Mouse (Mus musculus): ENCODE results near the gene Serpinb1c.

DNA sequence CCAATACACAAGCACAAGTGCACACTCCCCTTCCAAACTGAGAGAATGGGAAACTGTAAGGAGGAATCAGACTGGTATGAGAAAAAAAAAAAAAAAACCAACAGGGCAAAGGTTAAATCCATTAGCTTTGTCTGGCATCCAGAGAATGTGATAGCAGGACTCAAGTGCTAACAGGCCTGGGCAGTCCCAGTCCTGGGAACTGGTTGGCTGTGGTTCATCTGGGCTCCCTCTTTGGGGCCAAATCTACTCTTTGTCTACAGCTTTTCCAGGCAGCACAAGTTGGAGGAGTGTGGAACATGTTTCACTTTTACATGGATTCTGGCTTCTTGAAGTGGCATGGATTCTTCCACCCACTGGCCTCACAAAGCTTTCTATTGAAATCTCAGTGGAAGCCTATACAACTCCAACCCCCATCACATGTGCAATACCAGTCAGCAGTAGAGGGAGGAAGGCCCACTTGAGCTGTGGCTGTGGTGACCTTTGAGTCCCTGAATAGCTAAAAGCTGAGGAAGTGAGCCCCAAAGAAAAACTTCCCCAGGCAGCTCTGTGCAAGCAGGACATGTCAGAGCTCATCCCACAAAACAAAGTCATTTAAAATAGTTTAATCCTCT is 14.9 kb upstream of the Serpinb1c start:
- TF ChIP-seq CTCF (IDR thresholded peaks at IDR 0.05; ENCODE audit: extremely low read depth, insufficient read length, insufficient replicate concordance, low read depth, low read length) (no peak), POLR2A (IDR thresholded peaks at IDR 0.05; ENCODE audit: low read depth, low read length) (no peak)

Measured in small intestine, adult 2 months (tissue).